Mouse (Mus musculus) intestine, postnatal 0 days (tissue): Measurements from ENCODE around the gene Grik4. TPM values are rescaled to one million over a fixed set of nuclear protein-coding genes. Genes with fewer than 3 reads are reported as not detected.

ENCODE experiments used
- ATAC-seq: fragments of 200-750 bp; cut with Nextera tagmentation; 2 replicates; pipeline ENCODE4 v1.8.0; 2017; ENCODE audit warnings: mild to moderate bottlenecking, moderate TSS enrichment, moderate library complexity
- H3K27ac ChIP-seq: fragments of 300-500 bp; sonication (generic); 2 replicates; pipeline ENCODE4 v1.5.1; 2014; ENCODE audit warnings: mild to moderate bottlenecking, low read depth, low read length, moderate library complexity
- H3K27me3 ChIP-seq: fragments of 300-500 bp; sonication (generic); replicated peaks from 2 replicates; pipeline ENCODE4 v1.6.1; 2014; ENCODE audit warnings: low read length, mixed read lengths; ENCODE audit not compliant: control insufficient read depth, insufficient read depth
- H3K36me3 ChIP-seq: fragments of 300-500 bp; sonication (generic); 2 replicates; pipeline ENCODE4 v1.6.1; 2014; ENCODE audit warnings: mild to moderate bottlenecking, moderate library complexity; ENCODE audit not compliant: control insufficient read depth, insufficient read depth
- H3K4me1 ChIP-seq: fragments of 300-500 bp; sonication (generic); replicated peaks from 2 replicates; pipeline ENCODE4 v1.6.1; 2014; ENCODE audit warnings: antibody characterized with exemption, low read length, mixed read lengths; ENCODE audit not compliant: control insufficient read depth, insufficient read depth
- H3K4me2 ChIP-seq: fragments of 300-500 bp; sonication (generic); replicated peaks from 2 replicates; pipeline ENCODE4 v1.6.1; 2014; ENCODE audit warnings: low read depth, mild to moderate bottlenecking, moderate library complexity
- H3K4me3 ChIP-seq: fragments of 300-500 bp; sonication (generic); 2 replicates; pipeline ENCODE4 v1.5.1; 2014; ENCODE audit warnings: low read depth, low read length
- H3K9ac ChIP-seq: fragments of 300-500 bp; sonication (generic); 2 replicates; pipeline ENCODE4 v1.6.1; 2014; ENCODE audit warnings: mild to moderate bottlenecking, low read depth, low read length
- H3K9me3 ChIP-seq: fragments of 300-500 bp; sonication (generic); 2 replicates; pipeline ENCODE4 v1.6.1; 2016; ENCODE audit warnings: mixed run types; ENCODE audit not compliant: control insufficient read depth
- CTCF ChIP-seq: sonication (generic); IDR thresholded peaks from 2 replicates; pipeline ENCODE4 v1.5.1; 2016; ENCODE audit warnings: low read depth, mild to moderate bottlenecking, control low read depth, antibody characterized with exemption, moderate library complexity
- WGBS: fragments of 180-500 bp; shearing (Covaris S2); extraction: QIAGEN DNeasy Blood & Tissue Kit; methylation state at CpG from one replicate; pipeline ENCODE4 v1.1.7; 2014; 5-methylcytosine and 5-hydroxymethylcytosine counted together
- polyA plus RNA-seq: library from polyadenylated mRNA; unstranded; fragments of >200 nt; fragmentation: Nextera tagmentation; extraction: Ambion mirVana; gene quantifications from 2 replicates; pipeline ENCODE4 v1.2.1, GENCODE M21; 2015

Gene Grik4
- polyA plus RNA-seq, 1 experiment from 2014 or later, result 0.68 TPM

- H3K4me1 ChIP-seq, result no peaks in the 10 kb centered on the region; the same call in 1 of the 2 replicates
- H3K4me2 ChIP-seq, result peak overlapping the region; percentile 30; the same call in 1 of the 2 replicates
- H3K27me3 ChIP-seq, result no peaks in the 10 kb centered on the region
- no peak overlapping the region for H3K9ac ChIP-seq
- H3K36me3 ChIP-seq, result no peaks in the 10 kb centered on the region
- 43% methylated on average over 6 of the region's 6 CpGs for WGBS
- peak overlapping the region; percentile 89 for H3K27ac ChIP-seq
- peak; percentile 84 for ATAC-seq
- no peak overlapping the region for H3K4me3 ChIP-seq
- no peak for TF ChIP-seq CTCF
- no peaks in the 10 kb centered on the region for H3K9me3 ChIP-seq
These were observed 216.6 kb downstream of the Grik4 start for GRCm38 (mm10) chr9:42727661-42728060.

- Histone ChIP-seq H3K9me3 (no peaks in the 10 kb centered on the region), H3K27me3 (no peaks in the 10 kb centered on the region), H3K36me3 (no peaks in the 10 kb centered on the region), H3K4me1 (no peaks in the 10 kb centered on the region; the same call in 1 of the 2 replicates), H3K9ac (no peak overlapping the region), H3K4me2 (peak overlapping the region; percentile 30; the same call in 1 of the 2 replicates), H3K27ac (peak overlapping the region; percentile 89), H3K4me3 (no peak overlapping the region)
- peak; percentile 61 for TF ChIP-seq CTCF
- 59% methylated on average over 5 of the region's 5 CpGs for WGBS
- peak; percentile 98 for ATAC-seq
These were observed 217.1 kb downstream of the Grik4 start for GRCm38 (mm10) chr9:42727186-42727585.

- Histone ChIP-seq H3K9me3 (no peaks in the 10 kb centered on the region), H3K27ac (no peak overlapping the region), H3K4me2 (no peak overlapping the region), H3K9ac (no peak overlapping the region), H3K27me3 (no peaks in the 10 kb centered on the region), H3K36me3 (no peaks in the 10 kb centered on the region), H3K4me3 (no peak overlapping the region), H3K4me1 (no peaks in the 10 kb centered on the region; the same call in 1 of the 2 replicates)
- WGBS, result 71% methylated on average over 7 of the region's 7 CpGs
- no peak for ATAC-seq
- TF ChIP-seq CTCF, result no peak
These were observed 220.2 kb downstream of the Grik4 start for GRCm38 (mm10) chr9:42724099-42724498.

GRCm38 (mm10) chr9:42722501-42722900 lies 221.8 kb downstream of the Grik4 start:
- WGBS, result 24% methylated on average over 4 of the region's 4 CpGs
- no peak overlapping the region for H3K27ac ChIP-seq
- no peak for TF ChIP-seq CTCF

GRCm38 (mm10) chr9:42721718-42722117 lies 222.6 kb downstream of the Grik4 start:
- no peak for TF ChIP-seq CTCF
- WGBS, result 87% methylated on average over 9 of the region's 9 CpGs
- Histone ChIP-seq H3K36me3 (no peaks in the 10 kb centered on the region), H3K4me3 (no peak overlapping the region), H3K9me3 (no peaks in the 10 kb centered on the region), H3K27ac (no peak overlapping the region), H3K27me3 (no peaks in the 10 kb centered on the region), H3K4me1 (no peaks in the 10 kb centered on the region; the same call in 1 of the 2 replicates), H3K4me2 (no peak overlapping the region), H3K9ac (no peak overlapping the region)
- ATAC-seq, result no peak

More at GRCm38 (mm10) chr9:42722501-42722900, 221.8 kb downstream of the Grik4 start:
- H3K9me3 ChIP-seq, result no peaks in the 10 kb centered on the region
- no peaks in the 10 kb centered on the region for H3K27me3 ChIP-seq
- no peak overlapping the region for H3K9ac ChIP-seq
- H3K4me2 ChIP-seq, result no peak overlapping the region
- ATAC-seq, result no peak
- no peak overlapping the region for H3K4me3 ChIP-seq
- no peaks in the 10 kb centered on the region; the same call in 1 of the 2 replicates for H3K4me1 ChIP-seq
- H3K36me3 ChIP-seq, result no peaks in the 10 kb centered on the region

- 66% methylated on average over 4 of the region's 4 CpGs for WGBS
- Histone ChIP-seq H3K27ac (no peak overlapping the region), H3K9ac (no peak overlapping the region), H3K36me3 (no peaks in the 10 kb centered on the region), H3K27me3 (no peaks in the 10 kb centered on the region), H3K4me2 (no peak overlapping the region), H3K4me1 (no peaks in the 10 kb centered on the region), H3K4me3 (no peak overlapping the region), H3K9me3 (no peaks in the 10 kb centered on the region)
- TF ChIP-seq CTCF, result no peak
- ATAC-seq, result no peak
These were observed 223.1 kb downstream of the Grik4 start for GRCm38 (mm10) chr9:42721146-42721545.

- no peaks in the 10 kb centered on the region for H3K9me3 ChIP-seq
- H3K27ac ChIP-seq, result no peak overlapping the region
- WGBS, result 44% methylated on average over 8 of the region's 8 CpGs
These were observed 230.4 kb downstream of the Grik4 start for GRCm38 (mm10) chr9:42713912-42714311.

More at GRCm38 (mm10) chr9:42713912-42714311, 230.4 kb downstream of the Grik4 start:
- Histone ChIP-seq H3K4me1 (no peaks in the 10 kb centered on the region), H3K27me3 (no peaks in the 10 kb centered on the region), H3K4me2 (no peak overlapping the region), H3K4me3 (no peak overlapping the region), H3K9ac (no peak overlapping the region), H3K36me3 (no peaks in the 10 kb centered on the region)
- ATAC-seq, result no peak
- no peak for TF ChIP-seq CTCF
